Mouse (Mus musculus) olfactory bulb, adult 2 months (tissue): ENCODE results near the gene Adcy6. TPM values are rescaled to one million over a fixed set of nuclear protein-coding genes. Genes with fewer than 3 reads are reported as not detected.

Experiments used
- H3K27ac ChIP-seq: fragments of 200-500 bp; 2 replicates; pipeline ENCODE4 v1.5.1; 2012; ENCODE audit warnings: low read depth, low read length; ENCODE audit not compliant: insufficient read depth
- H3K4me1 ChIP-seq: fragments of 200-500 bp; 2 replicates; pipeline ENCODE4 v1.6.1; 2012; ENCODE audit warnings: low read length; ENCODE audit not compliant: control insufficient read depth, insufficient read depth
- H3K4me3 ChIP-seq: fragments of 200-500 bp; 2 replicates; pipeline ENCODE4 v1.5.1; 2012; ENCODE audit warnings: mild to moderate bottlenecking, low read depth, low read length, moderate library complexity; ENCODE audit not compliant: insufficient read depth
- CTCF ChIP-seq: fragments of 200-500 bp; IDR thresholded peaks from 2 replicates; pipeline ENCODE4 v1.5.1; 2012; ENCODE audit warnings: low read depth, mild to moderate bottlenecking, low read length, moderate library complexity; ENCODE audit not compliant: insufficient read depth
- POLR2A ChIP-seq: fragments of 200-500 bp; IDR thresholded peaks from 2 replicates; pipeline ENCODE4 v1.6.1; 2012; ENCODE audit warnings: mild to moderate bottlenecking, low read depth, low read length, moderate library complexity; ENCODE audit not compliant: insufficient read depth
- WGBS: fragments of 180-500 bp; shearing (Covaris S2); methylation state at CpG from one replicate; pipeline ENCODE4 v1.1.7; 2018; 5-methylcytosine and 5-hydroxymethylcytosine counted together
- polyA plus RNA-seq: library from polyadenylated mRNA; stranded (reverse); fragments of >200 nt; gene quantifications from 2 replicates; pipeline ENCODE4 v1.2.4, GENCODE M21; 2012; ENCODE audit warnings: low replicate concordance; ENCODE audit not compliant: missing spikeins, insufficient read depth, insufficient read length

Gene Adcy6
- polyA plus RNA-seq, 1 experiment: not detected

- 17% methylated on average over 4 of the region's 4 CpGs for WGBS
- Histone ChIP-seq H3K27ac (no peak overlapping the region), H3K4me3 (peak overlapping the region; percentile 93), H3K4me1 (peaks cover 51% of the 10 kb centered on the region)
- TF ChIP-seq CTCF: no peak
- TF ChIP-seq POLR2A: no peak
Measured at GRCm38 (mm10) chr15:98607557-98607956, 2.3 kb downstream of the Adcy6 start.

GRCm38 (mm10) chr15:98606739-98607138 is 3.1 kb downstream of the Adcy6 start:
- H3K27ac ChIP-seq: no peak overlapping the region
- H3K4me3 ChIP-seq: no peak overlapping the region
- H3K4me1 ChIP-seq: peaks cover 57% of the 10 kb centered on the region
- WGBS: 75% methylated on average over 9 of the region's 9 CpGs
- TF ChIP-seq POLR2A (no peak), CTCF (no peak)

- 66% methylated on average over 12 of the region's 12 CpGs for WGBS
- H3K27ac ChIP-seq: no peak overlapping the region
- peaks cover 59% of the 10 kb centered on the region for H3K4me1 ChIP-seq
- H3K4me3 ChIP-seq: no peak overlapping the region
- TF ChIP-seq POLR2A (no peak), CTCF (no peak)
Measured at GRCm38 (mm10) chr15:98606051-98606536, 3.8 kb downstream of the Adcy6 start.

- TF ChIP-seq CTCF (no peak), POLR2A (no peak)
- Histone ChIP-seq H3K4me1 (peaks cover 63% of the 10 kb centered on the region), H3K4me3 (no peak overlapping the region), H3K27ac (no peak overlapping the region)
- WGBS: 94% methylated on average over 24 of the region's 24 CpGs
Measured at GRCm38 (mm10) chr15:98604041-98604575, 5.8 kb downstream of the Adcy6 start.

- H3K4me1 ChIP-seq: peaks cover 55% of the 10 kb centered on the region
- H3K4me3 ChIP-seq: no peak overlapping the region
- 35% methylated on average over 4 of the region's 4 CpGs for WGBS
- 0 out of 2 replicates have a peak overlapping the region, but pooled peaks have one; percentile 7 for H3K27ac ChIP-seq
- no peak for TF ChIP-seq POLR2A
- no peak for TF ChIP-seq CTCF
Measured at GRCm38 (mm10) chr15:98602921-98603458, 6.9 kb downstream of the Adcy6 start.

- WGBS: 36% methylated on average over 13 of the region's 13 CpGs
- TF ChIP-seq POLR2A (no peak), CTCF (no peak)
- Histone ChIP-seq H3K4me1 (peaks cover 48% of the 10 kb centered on the region), H3K27ac (no peak overlapping the region), H3K4me3 (0 out of 2 replicates have a peak overlapping the region, but pooled peaks have one; percentile 2)
Measured at GRCm38 (mm10) chr15:98602191-98602881, 7.5 kb downstream of the Adcy6 start.

- WGBS: 71% methylated on average over 7 of the region's 7 CpGs
- H3K4me3 ChIP-seq: 0 out of 2 replicates have a peak overlapping the region, but pooled peaks have one; percentile 2
- TF ChIP-seq CTCF (no peak), POLR2A (no peak)
- no peak overlapping the region for H3K27ac ChIP-seq
- H3K4me1 ChIP-seq: peaks cover 44% of the 10 kb centered on the region
Measured at GRCm38 (mm10) chr15:98601832-98602190, 8.1 kb downstream of the Adcy6 start.

GRCm38 (mm10) chr15:98600036-98600709 is 9.7 kb downstream of the Adcy6 start:
- no peak for TF ChIP-seq POLR2A
- 78% methylated on average over 12 of the region's 12 CpGs for WGBS
- Histone ChIP-seq H3K4me3 (no peak overlapping the region), H3K4me1 (peaks cover 38% of the 10 kb centered on the region), H3K27ac (no peak overlapping the region)

- peaks cover 23% of the 10 kb centered on the region for H3K4me1 ChIP-seq
- WGBS: 92% methylated on average over 14 of the region's 14 CpGs
- no peak overlapping the region for H3K4me3 ChIP-seq
- no peak overlapping the region for H3K27ac ChIP-seq
- TF ChIP-seq POLR2A (no peak), CTCF (no peak)
Measured at GRCm38 (mm10) chr15:98596609-98597008, 13.3 kb downstream of the Adcy6 start.

GRCm38 (mm10) chr15:98595049-98595448 is 14.8 kb downstream of the Adcy6 start:
- H3K4me1 ChIP-seq: peaks cover 12% of the 10 kb centered on the region
- H3K27ac ChIP-seq: no peak overlapping the region
- 74% methylated on average over 5 of the region's 5 CpGs for WGBS
- no peak overlapping the region for H3K4me3 ChIP-seq
- TF ChIP-seq CTCF: no peak
- no peak for TF ChIP-seq POLR2A
